Mouse (Mus musculus) kidney, embryonic 14.5 days (tissue): Measurements from ENCODE around the gene Amdhd2. TPM values are rescaled to one million over a fixed set of nuclear protein-coding genes. Genes with fewer than 3 reads are reported as not detected.

Experiments used
- ATAC-seq: fragments of 200-750 bp; cut with Nextera tagmentation; 2 replicates; pipeline ENCODE4 v1.8.0; 2017; ENCODE audit warnings: moderate number of reproducible peaks, mild to moderate bottlenecking, moderate TSS enrichment, moderate library complexity; ENCODE audit not compliant: low FRiP score, low TSS enrichment
- H3K27ac ChIP-seq: fragments of 300-500 bp; sonication (generic); 2 replicates; pipeline ENCODE4 v1.5.1; 2014; ENCODE audit warnings: low read depth, mild to moderate bottlenecking, low read length, moderate library complexity, mixed read lengths
- H3K27me3 ChIP-seq: fragments of 300-500 bp; sonication (generic); 2 replicates; pipeline ENCODE4 v1.6.1; 2014; ENCODE audit warnings: mild to moderate bottlenecking, low read length; ENCODE audit not compliant: control insufficient read depth, insufficient read depth
- H3K36me3 ChIP-seq: fragments of 300-500 bp; sonication (generic); 2 replicates; pipeline ENCODE4 v1.6.1; 2014; ENCODE audit warnings: low read length, mixed read lengths; ENCODE audit not compliant: control insufficient read depth, insufficient read depth
- H3K4me1 ChIP-seq: fragments of 300-500 bp; sonication (generic); 2 replicates; pipeline ENCODE4 v1.6.1; 2014; ENCODE audit warnings: low read length, mixed read lengths; ENCODE audit not compliant: control insufficient read depth, insufficient read depth
- H3K4me2 ChIP-seq: fragments of 300-500 bp; sonication (generic); replicated peaks from 2 replicates; pipeline ENCODE4 v1.6.1; 2014; ENCODE audit warnings: low read depth, mild to moderate bottlenecking, low read length
- H3K4me3 ChIP-seq: fragments of 300-500 bp; sonication (generic); 2 replicates; pipeline ENCODE4 v1.5.1; 2014; ENCODE audit warnings: mild to moderate bottlenecking, low read length
- H3K9ac ChIP-seq: fragments of 300-500 bp; sonication (generic); 2 replicates; pipeline ENCODE4 v1.6.1; 2014; ENCODE audit warnings: low read depth, mild to moderate bottlenecking, low read length, moderate library complexity
- H3K9me3 ChIP-seq: fragments of 300-500 bp; sonication (generic); 2 replicates; pipeline ENCODE4 v1.6.1; 2016; ENCODE audit warnings: low read length; ENCODE audit not compliant: control insufficient read depth
- WGBS: fragments of 180-500 bp; shearing (Covaris S2); extraction: QIAGEN DNeasy Blood & Tissue Kit; methylation state at CpG from one replicate; pipeline ENCODE4 v1.1.7; 2014; 5-methylcytosine and 5-hydroxymethylcytosine counted together
- polyA plus RNA-seq: library from polyadenylated mRNA; unstranded; fragments of >200 nt; fragmentation: Nextera tagmentation; extraction: Ambion mirVana; gene quantifications from 2 replicates; pipeline ENCODE4 v1.2.1, GENCODE M21; 2014

The Amdhd2 gene
- polyA plus RNA-seq, 1 experiment from 2014 or later: 33.0 TPM

DNA sequence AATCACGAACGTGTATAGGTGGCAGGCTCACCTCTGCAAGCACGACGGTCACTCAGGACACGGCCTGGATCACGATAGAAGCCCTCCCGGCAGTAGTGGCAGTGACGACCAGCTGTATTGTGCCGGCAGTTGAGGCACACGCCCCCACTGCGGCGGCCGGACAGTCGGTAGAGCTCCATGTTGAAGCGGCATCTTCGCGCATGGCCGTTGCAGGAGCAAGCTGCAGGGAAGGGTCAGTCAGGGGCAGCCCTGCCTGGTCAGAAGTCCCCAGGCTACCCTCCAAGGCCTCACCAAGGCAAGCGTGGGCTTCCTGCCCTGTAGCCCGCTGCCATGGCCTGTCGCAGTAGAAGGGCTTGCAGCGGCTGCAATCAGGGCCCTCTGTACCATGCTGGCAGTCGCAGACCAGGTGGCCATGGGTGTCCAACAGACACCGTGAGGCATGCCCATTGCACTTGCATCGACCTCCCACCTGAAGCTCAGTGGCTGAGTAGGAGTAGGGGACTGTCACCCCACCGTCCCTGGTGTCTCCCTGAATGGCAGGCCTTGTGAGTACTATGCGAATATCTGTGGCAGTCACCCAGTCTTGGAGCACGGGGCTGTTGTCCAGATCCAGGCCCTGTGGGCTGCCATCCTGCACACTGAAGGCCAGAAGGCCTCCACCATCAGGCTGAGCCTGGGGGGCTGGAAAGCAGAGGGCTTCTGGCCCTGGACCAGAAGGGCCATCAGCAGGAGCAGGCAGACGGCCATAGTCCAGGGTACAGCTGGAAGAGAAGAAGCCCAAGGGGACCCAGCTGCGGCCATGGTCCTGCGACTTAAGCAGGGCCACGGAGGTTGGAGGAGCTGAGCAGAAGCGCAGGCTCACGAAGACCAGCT, 44.4 kb upstream of the Amdhd2 start:
- WGBS: 65% methylated on average over 34 of the region's 34 CpGs
- Histone ChIP-seq H3K4me1 (peaks cover 58% of the 10 kb centered on the region), H3K36me3 (no peaks in the 10 kb centered on the region), H3K27me3 (peaks cover 19% of the 10 kb centered on the region), H3K27ac (peak overlapping the region; percentile 78; the same call in 1 of the 2 replicates), H3K9me3 (no peaks in the 10 kb centered on the region), H3K9ac (peak overlapping the region; percentile 81), H3K4me2 (peak overlapping the region; percentile 96), H3K4me3 (peak overlapping the region; percentile 72)
- ATAC-seq: no peak

DNA sequence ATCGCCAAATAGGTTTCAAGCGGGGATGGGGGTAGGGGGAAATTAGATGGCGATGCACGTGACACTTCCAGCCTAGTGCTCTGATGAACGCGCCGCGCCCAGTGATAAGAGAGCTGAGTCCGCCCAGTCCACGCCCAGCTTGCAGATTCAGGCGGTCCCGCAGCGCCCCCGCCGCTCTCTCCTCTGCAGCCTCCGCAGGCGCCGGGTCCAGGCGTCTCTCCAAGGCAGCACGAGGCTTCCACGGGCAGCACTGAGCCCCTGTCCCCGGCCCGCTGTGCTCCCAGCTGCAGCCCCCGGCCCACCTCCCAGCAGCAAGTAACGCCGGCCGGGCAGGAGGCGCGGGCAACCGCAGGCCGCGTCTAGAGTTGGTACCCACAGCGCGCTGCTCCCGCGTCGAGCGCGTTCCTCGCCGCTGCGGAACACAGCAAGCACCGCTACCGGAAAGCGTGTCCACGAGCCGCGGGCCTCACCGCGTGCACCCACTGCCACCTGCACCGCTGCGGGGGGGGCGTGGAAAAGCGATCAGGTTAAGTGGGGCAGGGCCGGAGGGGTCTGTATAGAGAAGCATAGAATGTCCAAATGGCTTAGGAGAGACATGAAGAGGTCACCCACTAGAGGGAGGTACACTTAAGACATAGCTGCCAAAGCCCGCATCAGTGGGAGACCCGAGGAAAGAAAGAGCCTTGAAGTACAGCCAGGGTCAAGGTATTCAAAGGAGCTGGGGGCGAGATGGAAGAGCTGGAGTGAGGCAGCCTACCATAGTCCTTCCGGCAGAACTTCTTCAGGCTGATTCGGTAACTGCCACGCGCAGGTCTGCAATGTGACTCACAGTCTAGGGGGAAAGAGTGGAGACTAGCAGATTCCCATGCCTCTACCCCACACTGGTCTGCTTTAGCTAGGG, 43.1 kb upstream of the Amdhd2 start:
- peak; percentile 18 for ATAC-seq
- H3K27ac ChIP-seq: no peak overlapping the region; the same call in 1 of the 2 replicates
- WGBS: 5% methylated on average over 59 of the region's 62 CpGs

DNA sequence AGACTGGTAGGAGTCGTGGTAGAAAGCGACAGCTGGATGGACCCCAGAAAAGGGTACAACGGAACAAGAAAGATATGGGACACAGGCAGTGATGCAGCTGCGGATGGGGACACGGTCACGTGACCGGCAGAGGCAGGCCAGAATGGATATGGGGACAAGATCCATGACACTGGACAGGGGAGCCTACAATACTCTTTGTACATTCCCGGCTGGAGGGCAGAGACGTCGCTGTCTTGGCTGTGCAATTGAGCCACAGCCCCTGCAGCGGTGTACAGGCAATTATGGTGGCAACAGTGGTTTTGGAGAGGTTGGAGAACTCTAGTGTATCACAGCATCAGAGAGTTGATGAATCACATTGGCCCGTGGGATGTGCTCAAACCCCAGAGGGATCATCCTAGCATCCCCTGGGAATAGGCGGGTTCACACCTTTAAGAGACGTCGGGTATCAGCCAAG, 42.4 kb upstream of the Amdhd2 start:
- Histone ChIP-seq H3K4me1 (peaks cover 48% of the 10 kb centered on the region), H3K9ac (peak overlapping the region; percentile 77; the same call in 1 of the 2 replicates), H3K9me3 (no peaks in the 10 kb centered on the region), H3K4me3 (peak overlapping the region; percentile 72), H3K27ac (no peak overlapping the region), H3K27me3 (peaks cover 19% of the 10 kb centered on the region), H3K36me3 (no peaks in the 10 kb centered on the region), H3K4me2 (peak overlapping the region; percentile 96)
- ATAC-seq: 0 out of 2 replicates have a peak, but pooled peaks have one; percentile 1
- 6% methylated on average over 15 of the region's 15 CpGs for WGBS

More for the DNA sequence above, 43.1 kb upstream of the Amdhd2 start:
- Histone ChIP-seq H3K4me3 (peak overlapping the region; percentile 72), H3K27me3 (peaks cover 19% of the 10 kb centered on the region), H3K4me1 (peaks cover 55% of the 10 kb centered on the region), H3K9me3 (no peaks in the 10 kb centered on the region), H3K36me3 (no peaks in the 10 kb centered on the region), H3K4me2 (peak overlapping the region; percentile 96), H3K9ac (peak overlapping the region; percentile 56)

DNA sequence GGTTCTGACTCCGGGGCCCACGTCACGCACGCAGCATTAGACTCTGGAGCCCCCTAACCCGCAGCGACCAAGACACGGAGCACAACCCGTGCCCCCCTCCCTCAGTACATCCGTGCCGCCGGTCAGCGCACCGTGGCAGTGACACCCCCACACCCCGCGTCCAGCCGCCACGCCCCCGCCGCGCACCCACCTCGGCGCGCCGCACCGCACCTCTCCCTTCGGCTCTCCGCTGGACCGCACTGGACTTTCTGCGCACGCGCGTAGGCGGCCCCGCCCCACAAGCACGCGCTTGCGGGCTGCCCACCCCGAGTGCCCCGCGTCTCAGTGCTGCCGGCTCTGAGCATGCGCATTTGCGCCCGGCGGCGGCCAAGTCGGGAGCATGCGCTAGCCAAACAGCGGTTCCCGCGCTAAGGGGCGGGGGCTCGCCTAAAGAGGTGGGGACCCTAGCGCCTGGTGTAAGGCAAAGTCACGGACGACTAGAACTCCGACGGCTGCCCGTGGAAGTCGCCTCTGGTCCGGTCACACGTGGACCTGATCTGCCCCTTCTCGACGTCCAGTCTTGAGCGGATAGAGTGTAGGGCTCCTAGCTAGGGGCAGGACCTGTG, 41.8 kb upstream of the Amdhd2 start, which contains the start of gene Tbc1d24:
Gene Tbc1d24 (minus strand): TSS at position 279 of the 605 bp plus-strand sequence.
- no peak within 1 kb of the TSS for H3K27ac ChIP-seq
- H3K9ac ChIP-seq: peak within 1 kb of the TSS; percentile 77
- H3K4me1 ChIP-seq: peaks cover 45% of the 10 kb centered on the region
- no peaks in the 10 kb centered on the region for H3K9me3 ChIP-seq
- peak; percentile 76 for ATAC-seq
- peak within 1 kb of the TSS; percentile 96 for H3K4me2 ChIP-seq
- WGBS: under 1% methylated on average over 56 of the region's 65 CpGs
- peaks cover 19% of the 10 kb centered on the region for H3K27me3 ChIP-seq
- H3K4me3 ChIP-seq: peak within 1 kb of the TSS; percentile 72
- H3K36me3 ChIP-seq: no peaks in the 10 kb centered on the region

DNA sequence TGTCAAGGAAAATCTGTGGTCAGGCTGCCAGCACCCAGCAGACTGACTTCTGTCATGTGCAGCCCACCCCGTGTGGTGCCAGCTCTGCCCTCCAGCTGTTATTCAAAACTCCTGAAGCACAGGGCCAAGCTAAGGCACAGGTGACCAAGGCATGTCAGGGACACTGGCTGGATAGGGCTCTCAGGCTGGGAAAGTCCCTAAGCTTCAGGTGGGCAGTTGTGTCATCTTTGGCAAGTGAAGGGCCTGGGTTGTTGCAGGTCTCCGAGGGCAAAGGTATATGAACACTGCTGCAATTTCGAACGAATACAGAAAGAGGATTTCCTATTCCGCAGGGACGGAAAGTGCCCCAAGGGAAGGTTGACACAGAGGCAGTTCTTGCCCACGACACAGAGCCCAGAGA, 41.3 kb upstream of the Amdhd2 start:
- Histone ChIP-seq H3K4me3 (peak overlapping the region; percentile 72), H3K9ac (peak overlapping the region; percentile 77), H3K27ac (no peak overlapping the region), H3K4me1 (peaks cover 45% of the 10 kb centered on the region), H3K27me3 (peaks cover 19% of the 10 kb centered on the region), H3K4me2 (peak overlapping the region; percentile 96), H3K9me3 (no peaks in the 10 kb centered on the region), H3K36me3 (no peaks in the 10 kb centered on the region)
- 5% methylated on average over 7 of the region's 7 CpGs for WGBS
- ATAC-seq: no peak

DNA sequence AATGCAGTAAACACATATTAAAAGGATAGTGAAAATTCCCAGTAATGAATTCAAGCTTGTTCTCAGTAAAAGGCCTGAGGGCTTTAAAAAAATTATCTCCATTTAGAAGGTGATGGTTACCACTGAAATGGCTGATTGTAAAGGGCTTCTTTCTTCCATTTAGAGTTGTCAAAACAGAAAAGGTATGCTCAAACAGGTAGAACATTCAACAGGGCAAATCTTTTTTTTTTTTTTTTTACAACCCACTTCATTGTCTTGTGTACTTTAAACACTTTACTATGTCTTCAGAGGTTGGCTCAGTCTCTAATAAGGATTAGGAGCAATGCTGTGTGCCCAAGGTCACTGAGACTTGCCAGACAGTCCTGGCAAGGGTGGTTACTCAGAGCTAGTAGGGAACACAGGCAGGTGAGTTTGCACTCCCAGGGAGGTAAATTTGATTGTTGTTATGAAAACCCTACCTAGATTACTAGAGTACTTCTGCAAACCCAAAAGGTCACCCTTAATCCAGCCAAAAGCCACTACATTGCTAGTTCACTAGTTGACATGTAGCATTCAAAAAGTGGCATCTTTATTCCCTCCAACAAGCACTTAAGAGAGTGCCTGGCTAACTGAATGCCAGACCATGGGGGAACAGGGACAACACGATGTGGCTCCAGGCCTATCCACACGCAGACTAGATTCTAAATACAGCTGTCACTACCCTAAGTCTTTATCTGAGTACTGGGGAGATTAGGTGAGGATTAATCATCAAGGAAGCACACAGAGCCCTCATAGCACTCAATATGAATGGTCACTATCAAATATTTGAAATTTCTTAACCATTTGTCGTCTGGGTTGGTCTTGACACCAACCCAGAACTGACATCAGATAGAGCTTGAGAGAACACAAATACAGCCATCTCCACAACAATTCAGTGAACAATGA, 40.3 kb upstream of the Amdhd2 start:
- H3K27ac ChIP-seq: no peak overlapping the region
- H3K9me3 ChIP-seq: no peaks in the 10 kb centered on the region
- H3K9ac ChIP-seq: no peak overlapping the region
- no peak for ATAC-seq
- peaks cover 39% of the 10 kb centered on the region for H3K4me1 ChIP-seq
- peak overlapping the region; percentile 72; the same call in 1 of the 2 replicates for H3K4me3 ChIP-seq
- H3K27me3 ChIP-seq: peaks cover 19% of the 10 kb centered on the region
- no peak overlapping the region for H3K4me2 ChIP-seq
- no peaks in the 10 kb centered on the region for H3K36me3 ChIP-seq
- WGBS: 88% methylated on average over 3 of the region's 3 CpGs

DNA sequence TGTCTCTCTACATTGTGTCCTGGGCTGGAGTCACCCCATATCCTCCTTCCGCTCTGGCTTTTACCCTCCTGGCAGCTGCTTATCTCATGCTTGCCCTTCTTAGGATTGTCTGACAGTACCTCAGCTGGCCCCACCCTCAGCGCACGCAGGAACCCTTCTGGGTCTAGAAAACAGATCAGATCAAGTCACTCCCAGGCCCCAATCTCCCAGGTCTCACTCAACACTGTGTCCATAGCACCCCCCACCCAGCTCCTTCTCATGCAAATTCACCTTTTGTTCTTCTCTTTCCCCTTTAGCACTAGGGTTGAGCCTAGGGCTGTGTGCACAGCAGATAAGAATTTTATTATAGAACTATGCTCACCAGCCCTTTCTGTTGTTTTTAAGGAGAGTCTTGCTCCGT, 39.5 kb upstream of the Amdhd2 start:
- no peak overlapping the region for H3K4me3 ChIP-seq
- H3K4me1 ChIP-seq: peaks cover 35% of the 10 kb centered on the region
- WGBS: 53% methylated on average over 4 of the region's 4 CpGs
- H3K36me3 ChIP-seq: no peaks in the 10 kb centered on the region
- H3K4me2 ChIP-seq: no peak overlapping the region
- H3K9me3 ChIP-seq: no peaks in the 10 kb centered on the region
- ATAC-seq: no peak
- peaks cover 19% of the 10 kb centered on the region for H3K27me3 ChIP-seq
- no peak overlapping the region for H3K9ac ChIP-seq
- no peak overlapping the region for H3K27ac ChIP-seq

DNA sequence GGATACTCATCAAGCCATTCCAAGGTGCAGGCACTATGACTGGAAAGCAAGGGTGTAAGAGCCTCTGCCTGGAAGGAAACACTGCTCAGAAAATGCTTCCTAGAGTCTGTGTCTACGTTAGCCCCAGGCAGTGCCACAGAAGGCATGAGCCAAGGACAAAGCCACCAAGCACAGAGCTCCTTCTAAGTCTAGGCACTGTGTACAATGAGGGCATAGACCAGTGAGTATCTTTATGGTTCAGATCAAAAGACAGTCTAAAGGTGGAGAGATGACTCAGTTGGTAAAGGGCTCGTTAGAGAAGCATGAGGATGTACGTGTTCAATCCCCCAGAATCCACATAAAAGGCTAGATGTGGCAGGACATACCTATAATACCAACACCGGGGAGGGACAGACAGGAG, 37.5 kb upstream of the Amdhd2 start:
- no peaks in the 10 kb centered on the region for H3K36me3 ChIP-seq
- no peak overlapping the region for H3K27ac ChIP-seq
- no peaks in the 10 kb centered on the region for H3K9me3 ChIP-seq
- no peak overlapping the region for H3K4me3 ChIP-seq
- H3K27me3 ChIP-seq: 0 out of 2 replicates have a peak, but pooled peaks cover 3% of the 10 kb centered on the region
- 69% methylated on average over 4 of the region's 4 CpGs for WGBS
- ATAC-seq: no peak
- H3K4me2 ChIP-seq: no peak overlapping the region
- no peak overlapping the region for H3K9ac ChIP-seq
- H3K4me1 ChIP-seq: peaks cover 18% of the 10 kb centered on the region
